Mouse (Mus musculus): ENCODE results near the gene Pfkfb3. TPM values are rescaled to one million over a fixed set of nuclear protein-coding genes. Genes with fewer than 3 reads are reported as not detected.
"Not testable (repeated sequence)": the region's sequence is repeated elsewhere in the genome, so short reads cannot be mapped to it uniquely, and the experiment has no call there.

The Pfkfb3 gene
- polyA plus RNA-seq, 1 experiment from 2014 or later: 17.1 TPM

- Histone ChIP-seq H3K27me3 (replicated peaks) (no peaks in the 10 kb centered on the region), H3K4me1 (peaks cover 4% of the 10 kb centered on the region; the same call in 1 of the 2 replicates), H3K4me3 (replicated peaks) (no peak overlapping the region), H3K4me2 (no peak overlapping the region), H3K9ac (no peak overlapping the region), H3K9me3 (no peaks in the 10 kb centered on the region), H3K27ac (no peak overlapping the region), H3K36me3 (no peaks in the 10 kb centered on the region)
- no peak for ATAC-seq (ENCODE audit: insufficient read depth, low FRiP score, low read depth)
- 77% methylated on average over 2 of the region's 2 CpGs for WGBS
These were observed 6.3 kb downstream of the Pfkfb3 start for GRCm38 (mm10) chr2:11547609-11548008.

GRCm38 (mm10) chr2:11546091-11546490 lies 7.8 kb downstream of the Pfkfb3 start:
- no peak for ATAC-seq (ENCODE audit: insufficient read depth, low FRiP score, low read depth)
- Histone ChIP-seq H3K4me2 (no peak overlapping the region), H3K4me1 (no peaks in the 10 kb centered on the region), H3K27ac (no peak overlapping the region), H3K4me3 (replicated peaks) (no peak overlapping the region), H3K9ac (no peak overlapping the region), H3K27me3 (replicated peaks) (no peaks in the 10 kb centered on the region), H3K9me3 (no peaks in the 10 kb centered on the region), H3K36me3 (no peaks in the 10 kb centered on the region)
- 75% methylated on average over 8 of the region's 8 CpGs for WGBS

GRCm38 (mm10) chr2:11545380-11545779 lies 8.5 kb downstream of the Pfkfb3 start:
- H3K27ac ChIP-seq: no peak overlapping the region
- no peaks in the 10 kb centered on the region for H3K9me3 ChIP-seq
- H3K4me1 ChIP-seq: no peaks in the 10 kb centered on the region
- no peak overlapping the region for H3K9ac ChIP-seq
- ATAC-seq (ENCODE audit: insufficient read depth, low FRiP score, low read depth): no peak
- H3K27me3 ChIP-seq (replicated peaks): no peaks in the 10 kb centered on the region
- WGBS: 31% methylated on average over 1 of the region's 1 CpGs
- no peak overlapping the region for H3K4me3 ChIP-seq (replicated peaks)
- H3K4me2 ChIP-seq: no peak overlapping the region
- no peaks in the 10 kb centered on the region for H3K36me3 ChIP-seq

GRCm38 (mm10) chr2:11544342-11544741 lies 9.5 kb downstream of the Pfkfb3 start:
- no peak for ATAC-seq (ENCODE audit: insufficient read depth, low FRiP score, low read depth)
- Histone ChIP-seq H3K27ac (no peak overlapping the region), H3K36me3 (no peaks in the 10 kb centered on the region), H3K4me3 (replicated peaks) (no peak overlapping the region), H3K9ac (no peak overlapping the region), H3K4me2 (no peak overlapping the region), H3K4me1 (no peaks in the 10 kb centered on the region), H3K27me3 (replicated peaks) (no peaks in the 10 kb centered on the region), H3K9me3 (no peaks in the 10 kb centered on the region)
- 65% methylated on average over 5 of the region's 5 CpGs for WGBS

GRCm38 (mm10) chr2:11543158-11543557 lies 10.7 kb downstream of the Pfkfb3 start:
- Histone ChIP-seq H3K4me1 (no peaks in the 10 kb centered on the region), H3K27me3 (replicated peaks) (no peaks in the 10 kb centered on the region), H3K4me2 (no peak overlapping the region), H3K9ac (no peak overlapping the region), H3K27ac (no peak overlapping the region), H3K9me3 (no peaks in the 10 kb centered on the region), H3K4me3 (replicated peaks) (no peak overlapping the region), H3K36me3 (no peaks in the 10 kb centered on the region)
- no peak for ATAC-seq (ENCODE audit: insufficient read depth, low FRiP score, low read depth)
- 71% methylated on average over 7 of the region's 7 CpGs for WGBS

GRCm38 (mm10) chr2:11542640-11543039 lies 11.2 kb downstream of the Pfkfb3 start:
- H3K27me3 ChIP-seq (replicated peaks): no peaks in the 10 kb centered on the region
- no peaks in the 10 kb centered on the region for H3K9me3 ChIP-seq
- ATAC-seq (ENCODE audit: insufficient read depth, low FRiP score, low read depth): peak; percentile 53; the same call in 1 of the 2 replicates
- WGBS: 89% methylated on average over 1 of the region's 1 CpGs
- H3K36me3 ChIP-seq: no peaks in the 10 kb centered on the region
- no peak overlapping the region for H3K4me3 ChIP-seq (replicated peaks)
- no peak overlapping the region for H3K4me2 ChIP-seq
- H3K4me1 ChIP-seq: no peaks in the 10 kb centered on the region
- no peak overlapping the region for H3K9ac ChIP-seq
- H3K27ac ChIP-seq: no peak overlapping the region

GRCm38 (mm10) chr2:11542121-11542520 lies 11.8 kb downstream of the Pfkfb3 start:
- H3K4me2 ChIP-seq: no peak overlapping the region
- no peak overlapping the region for H3K27ac ChIP-seq
- H3K9ac ChIP-seq: no peak overlapping the region
- H3K9me3 ChIP-seq: no peaks in the 10 kb centered on the region
- no peak overlapping the region for H3K4me3 ChIP-seq (replicated peaks)
- no peaks in the 10 kb centered on the region for H3K4me1 ChIP-seq
- H3K36me3 ChIP-seq: no peaks in the 10 kb centered on the region
- no peaks in the 10 kb centered on the region for H3K27me3 ChIP-seq (replicated peaks)
- ATAC-seq (ENCODE audit: insufficient read depth, low FRiP score, low read depth): no peak
- WGBS: 93% methylated on average over 1 of the region's 1 CpGs

GRCm38 (mm10) chr2:11541528-11541927 lies 12.3 kb downstream of the Pfkfb3 start:
- H3K4me1 ChIP-seq; H3K4me3 ChIP-seq (replicated peaks); H3K9ac ChIP-seq; H3K27ac ChIP-seq; H3K36me3 ChIP-seq; H3K27me3 ChIP-seq (replicated peaks); ATAC-seq (ENCODE audit: insufficient read depth, low FRiP score, low read depth); H3K9me3 ChIP-seq; H3K4me2 ChIP-seq: not testable (repeated sequence)
- 39% methylated on average over 1 of the region's 1 CpGs for WGBS

- 61% methylated on average over 8 of the region's 8 CpGs for WGBS
- Histone ChIP-seq H3K9me3 (no peaks in the 10 kb centered on the region), H3K4me3 (replicated peaks) (peak overlapping the region; percentile 56), H3K4me2 (peak overlapping the region; percentile 97), H3K27me3 (replicated peaks) (no peaks in the 10 kb centered on the region), H3K27ac (no peak overlapping the region), H3K4me1 (peaks cover 5% of the 10 kb centered on the region; the same call in 1 of the 2 replicates), H3K36me3 (no peaks in the 10 kb centered on the region), H3K9ac (no peak overlapping the region)
- ATAC-seq (ENCODE audit: insufficient read depth, low FRiP score, low read depth): no peak
These were observed 17.9 kb downstream of the Pfkfb3 start for GRCm38 (mm10) chr2:11535966-11536365.

- under 1% methylated on average over 32 of the region's 32 CpGs for WGBS
- H3K4me2 ChIP-seq: peak overlapping the region; percentile 97
- H3K27me3 ChIP-seq (replicated peaks): no peaks in the 10 kb centered on the region
- H3K4me1 ChIP-seq: peaks cover 5% of the 10 kb centered on the region; the same call in 1 of the 2 replicates
- H3K9me3 ChIP-seq: no peaks in the 10 kb centered on the region
- H3K9ac ChIP-seq: peak overlapping the region; percentile 37
- peak overlapping the region; percentile 56 for H3K4me3 ChIP-seq (replicated peaks)
- peak; percentile 96 for ATAC-seq (ENCODE audit: insufficient read depth, low FRiP score, low read depth)
- no peaks in the 10 kb centered on the region for H3K36me3 ChIP-seq
- no peak overlapping the region for H3K27ac ChIP-seq
These were observed 18.4 kb downstream of the Pfkfb3 start for GRCm38 (mm10) chr2:11535412-11535928.

GRCm38 (mm10) chr2:11534826-11535225 lies 19.1 kb downstream of the Pfkfb3 start:
- H3K4me3 ChIP-seq (replicated peaks): peak overlapping the region; percentile 56
- peak overlapping the region; percentile 97 for H3K4me2 ChIP-seq
- no peaks in the 10 kb centered on the region for H3K36me3 ChIP-seq
- no peak overlapping the region for H3K27ac ChIP-seq
- no peak for ATAC-seq (ENCODE audit: insufficient read depth, low FRiP score, low read depth)
- peaks cover 5% of the 10 kb centered on the region; the same call in 1 of the 2 replicates for H3K4me1 ChIP-seq
- no peaks in the 10 kb centered on the region for H3K27me3 ChIP-seq (replicated peaks)
- WGBS: 16% methylated on average over 10 of the region's 10 CpGs
- no peak overlapping the region for H3K9ac ChIP-seq
- H3K9me3 ChIP-seq: no peaks in the 10 kb centered on the region

- Histone ChIP-seq H3K9me3 (no peaks in the 10 kb centered on the region), H3K36me3 (no peaks in the 10 kb centered on the region), H3K4me2 (no peak overlapping the region), H3K4me3 (replicated peaks) (no peak overlapping the region), H3K9ac (no peak overlapping the region), H3K27me3 (replicated peaks) (no peaks in the 10 kb centered on the region), H3K4me1 (peaks cover 6% of the 10 kb centered on the region; the same call in 1 of the 2 replicates), H3K27ac (no peak overlapping the region)
- WGBS: 78% methylated on average over 6 of the region's 6 CpGs
- ATAC-seq (ENCODE audit: insufficient read depth, low FRiP score, low read depth): no peak
These were observed 23.8 kb downstream of the Pfkfb3 start for GRCm38 (mm10) chr2:11530101-11530500.

- H3K9me3 ChIP-seq: no peaks in the 10 kb centered on the region
- H3K9ac ChIP-seq: no peak overlapping the region
- 67% methylated on average over 5 of the region's 5 CpGs for WGBS
- H3K4me3 ChIP-seq (replicated peaks): no peak overlapping the region
- H3K27me3 ChIP-seq (replicated peaks): no peaks in the 10 kb centered on the region
- 0 out of 2 replicates have a peak, but pooled peaks cover 3% of the 10 kb centered on the region for H3K4me1 ChIP-seq
- H3K4me2 ChIP-seq: no peak overlapping the region
- no peak overlapping the region for H3K27ac ChIP-seq
- H3K36me3 ChIP-seq: no peaks in the 10 kb centered on the region
- ATAC-seq (ENCODE audit: insufficient read depth, low FRiP score, low read depth): no peak
These were observed 27.8 kb downstream of the Pfkfb3 start for GRCm38 (mm10) chr2:11526063-11526462.
